Mouse (Mus musculus) C2C12 (cell line): ENCODE data around the gene Slc44a1.

Experiments used
- CTCF ChIP-seq: IDR thresholded peaks from one replicate; pipeline ENCODE4 v1.5.1; 2011; ENCODE audit not compliant: control insufficient read depth, insufficient read depth, insufficient read length
- USF1 ChIP-seq: IDR thresholded peaks from one replicate; pipeline ENCODE4 v1.6.1; 2011; ENCODE audit warnings: low read depth, mild to moderate bottlenecking, control low read depth, moderate library complexity

GRCm38 (mm10) chr4:53502764-53503163 is 62.6 kb downstream of the Slc44a1 start:
- TF ChIP-seq USF1 (no peak), CTCF (no peak)
